ENCODE assay signal across 8 mouse cellular contexts in the genomic region with DNA sequence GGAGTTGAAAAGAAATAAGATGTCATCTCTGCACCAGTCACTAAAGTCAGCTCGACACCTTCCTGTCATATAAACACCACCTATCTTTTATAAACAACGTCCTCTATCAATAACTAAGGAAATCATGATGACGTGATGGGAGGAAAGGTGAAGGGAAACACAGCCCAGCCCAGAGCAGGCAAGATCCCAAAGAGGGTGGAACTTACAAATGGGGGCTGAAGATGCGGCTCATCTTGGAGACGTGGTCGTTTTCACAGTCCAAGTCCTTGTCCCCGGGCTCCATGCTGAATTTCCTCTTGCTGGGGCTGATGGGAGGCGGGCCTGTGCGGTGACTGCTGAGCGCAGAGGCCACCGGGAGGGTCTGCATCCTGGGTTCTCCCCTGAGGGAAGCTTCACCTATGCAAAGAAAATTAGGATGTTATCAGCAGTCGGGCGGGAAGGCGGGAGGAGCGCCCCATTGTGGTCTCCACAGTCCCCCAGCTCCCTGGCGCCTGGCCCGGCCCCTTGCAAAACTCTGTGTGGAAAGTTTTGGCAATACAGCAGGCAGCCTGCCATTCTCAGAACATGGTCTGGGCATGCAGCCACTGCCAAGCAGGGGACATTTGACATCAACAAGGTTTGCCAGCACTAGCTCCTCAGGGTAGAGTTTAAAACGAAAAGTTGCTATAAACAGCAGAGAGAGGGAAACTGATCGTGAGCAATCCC.
DNase-seq lines count a peak whose midpoint lies in the region; ATAC-seq and TF ChIP-seq lines count a peak whose summit lies in the region.

No protein-coding gene starts in this region.

- no peak overlapping the region for H3K9ac ChIP-seq in heart, embryonic 14.5 days (ENCODE audit: low read length)
- H3K9ac ChIP-seq in liver, adult 2 months (ENCODE audit: low read depth, low read length), result peak overlapping the region; percentile 67
- no peak overlapping the region for H3K9ac ChIP-seq in neural tube, embryonic 14.5 days (replicated peaks; ENCODE audit: low read depth, low read length)

- H3K4me1 ChIP-seq in embryonic fibroblast, embryonic 13.5 days (ENCODE audit: control insufficient read depth, insufficient read depth, low read length), result peaks cover 19% of the 10 kb centered on the region
- peaks cover 64 to 87% of the 10 kb centered on the region in 2 experiments for H3K4me1 ChIP-seq in heart, embryonic 14.5 days (ENCODE audit: control insufficient read depth in 2 of 2, insufficient read depth in 2 of 2, low read length in 2 of 2)
- peaks cover 57% of the 10 kb centered on the region for H3K4me1 ChIP-seq in liver, adult 2 months (ENCODE audit: control insufficient read depth, insufficient read depth, low read length)
- H3K4me1 ChIP-seq in neural tube, embryonic 14.5 days (ENCODE audit: control insufficient read depth, insufficient read depth, low read length), result peaks cover 32% of the 10 kb centered on the region

- H3K27ac ChIP-seq in embryonic fibroblast, embryonic 13.5 days (ENCODE audit: insufficient read depth, low read length), result peak overlapping the region; percentile 65
- peak overlapping the region; percentile 34 to 67 for H3K27ac ChIP-seq in heart, embryonic 14.5 days (replicated peaks in 1 of 2; ENCODE audit: control insufficient read depth in 1 of 2, insufficient read depth in 1 of 2, low read depth in 2 of 2, low read length in 2 of 2)
- H3K27ac ChIP-seq in liver, adult 2 months (replicated peaks; ENCODE audit: insufficient read depth, low read depth, low read length), result peak overlapping the region; percentile 97
- H3K27ac ChIP-seq in neural tube, embryonic 14.5 days (ENCODE audit: low read depth, low read length), result no peak overlapping the region; the same call in 1 of the 2 replicates

- no peaks in the 10 kb centered on the region for H3K27me3 ChIP-seq in heart, embryonic 14.5 days (ENCODE audit: control insufficient read depth, insufficient read depth, low read length)
- H3K27me3 ChIP-seq in liver, adult 2 months (ENCODE audit: control insufficient read depth, insufficient read depth, low read length), result no peaks in the 10 kb centered on the region
- H3K27me3 ChIP-seq in neural tube, embryonic 14.5 days (ENCODE audit: control insufficient read depth, insufficient read depth, low read length), result no peaks in the 10 kb centered on the region

- DNase-seq in frontal cortex, postnatal 10 days (ENCODE audit: low spot score in 2 of 2), result peak; percentile 80
- DNase-seq in kidney, postnatal 25 days, result peak; percentile 89 to 93
- DNase-seq in liver, adult 2 months (ENCODE audit: extremely low read depth, low read depth, low spot score), result peak; percentile 94
- no peak for DNase-seq in embryo, embryonic 11 days

- peak overlapping the region; percentile 28 for H3K4me2 ChIP-seq in heart, embryonic 14.5 days (ENCODE audit: low read length)
- H3K4me2 ChIP-seq in neural tube, embryonic 14.5 days (ENCODE audit: low read depth, low read length), result no peak overlapping the region

- no peak for TF ChIP-seq POLR2A in embryonic fibroblast, embryonic 13.5 days (IDR thresholded peaks at IDR 0.05; ENCODE audit: low read depth, low read length)
- no peak for TF ChIP-seq POLR2A in liver, adult 2 months (IDR thresholded peaks at IDR 0.05; ENCODE audit: extremely low read depth, insufficient read depth, low read length)

- H3K36me3 ChIP-seq in heart, embryonic 14.5 days (ENCODE audit: control insufficient read depth, insufficient read depth, low read length), result peaks cover 26% of the 10 kb centered on the region
- H3K36me3 ChIP-seq in liver, adult 2 months (ENCODE audit: control insufficient read depth, insufficient read depth, low read length), result no peaks in the 10 kb centered on the region; the same call in 1 of the 2 replicates
- H3K36me3 ChIP-seq in neural tube, embryonic 14.5 days (ENCODE audit: control insufficient read depth, insufficient read depth, low read length), result no peaks in the 10 kb centered on the region

- H3K79me2 ChIP-seq in liver, adult 2 months (ENCODE audit: control insufficient read depth, insufficient read depth, low read length), result peaks cover 49% of the 10 kb centered on the region

- no peaks in the 10 kb centered on the region for H3K9me3 ChIP-seq in heart, embryonic 14.5 days (ENCODE audit: control insufficient read depth, low read length)
- H3K9me3 ChIP-seq in neural tube, embryonic 14.5 days (ENCODE audit: control insufficient read depth, low read length), result no peaks in the 10 kb centered on the region

- no peak for TF ChIP-seq CTCF in embryonic fibroblast, embryonic 13.5 days (IDR thresholded peaks at IDR 0.05; ENCODE audit: borderline replicate concordance, insufficient read depth, low read length)
- TF ChIP-seq CTCF in liver, adult 2 months (IDR thresholded peaks at IDR 0.05; ENCODE audit: low read depth, low read length), result peak; percentile 23; the same call in 1 of the 2 replicates

- 31% methylated on average over 19 of the region's 19 CpGs for WGBS in heart, embryonic 14.5 days
- 7% methylated on average over 19 of the region's 19 CpGs for WGBS in liver, adult 2 months
- whole genome bisulfite sequencing in neural tube, embryonic 14.5 days, result 46% methylated on average over 19 of the region's 19 CpGs

- H3K4me3 ChIP-seq in embryonic fibroblast, embryonic 13.5 days (ENCODE audit: insufficient read depth, low read length), result no peak overlapping the region
- no peak overlapping the region for H3K4me3 ChIP-seq in heart, embryonic 14.5 days (ENCODE audit: control insufficient read depth in 1 of 2, insufficient read depth in 1 of 2, low read depth in 1 of 2, low read length in 2 of 2)
- peak overlapping the region; percentile 49 for H3K4me3 ChIP-seq in liver, adult 2 months (ENCODE audit: insufficient read depth, low read depth, low read length)
- no peak overlapping the region for H3K4me3 ChIP-seq in neural tube, embryonic 14.5 days (ENCODE audit: low read depth, low read length)

- no peak for ATAC-seq in frontal cortex, adult (ENCODE audit: low TSS enrichment)
- ATAC-seq in heart, embryonic 14.5 days (ENCODE audit: insufficient number of reproducible peaks, insufficient read depth, low FRiP score, low read depth), result 0 out of 2 replicates have a peak, but pooled peaks have one; percentile 17
- ATAC-seq in neural tube, embryonic 14.5 days (ENCODE audit: low read depth), result peak; percentile 7; the same call in 1 of the 2 replicates
